Mouse (Mus musculus) liver, postnatal 0 days (tissue): ENCODE measurements around the gene Ephx4.

Source experiments
- CTCF ChIP-seq: sonication (generic); IDR thresholded peaks from 2 replicates; pipeline ENCODE4 v1.5.1; 2016; ENCODE audit warnings: antibody characterized with exemption, low read depth
- EP300 ChIP-seq: IDR thresholded peaks from 2 replicates; pipeline ENCODE4 v1.6.1; 2016; ENCODE audit warnings: antibody characterized with exemption, low read depth, mild to moderate bottlenecking

GRCm38 (mm10) chr5:107371335-107371734 is 31.2 kb upstream of the Ephx4 start:
- no peak for TF ChIP-seq CTCF
- TF ChIP-seq EP300, result no peak
